Mouse (Mus musculus): Measurements from ENCODE around the gene Gch1.

- TF ChIP-seq CTCF (IDR thresholded peaks at IDR 0.05; ENCODE audit: control insufficient read depth, insufficient read depth, insufficient replicate concordance, low read depth, low read length) (no peak), POLR2A (IDR thresholded peaks at IDR 0.05; ENCODE audit: control insufficient read depth, low read depth, low read length) (no peak)
These were observed 48.1 kb upstream of the Gch1 start for GRCm38 (mm10) chr14:47237286-47237685.
